Mouse (Mus musculus): ENCODE measurements at regions not wholly inside any gene's neighbourhood (a gene's known extent, or its start where the extent isn't known, plus 50 kb on each side); places are given as distances from the start of the nearest gene placed in this dataset.

DNA sequence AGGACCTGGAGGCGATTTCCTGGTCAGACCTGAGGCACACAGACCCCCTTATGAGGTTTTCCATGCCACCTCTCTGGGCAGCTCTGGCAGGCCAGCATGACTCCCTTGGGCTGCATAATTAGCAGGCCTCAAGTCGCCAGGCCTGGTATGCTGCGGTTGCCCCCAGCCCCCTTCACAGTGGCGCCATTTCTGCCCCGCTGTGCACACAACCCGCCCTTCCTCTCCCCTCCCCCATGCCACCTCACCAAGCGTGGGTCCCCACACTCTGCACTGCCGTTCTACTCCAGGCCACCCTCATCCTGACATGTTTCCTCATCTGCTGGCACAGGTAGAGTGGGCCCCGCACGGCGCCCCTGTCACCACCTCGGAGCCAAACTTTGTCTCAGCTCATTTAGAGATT, 339.3 kb downstream of the Sox9 start:
- no peaks in the 10 kb centered on the region for H3K9me3 ChIP-seq
- ATAC-seq (ENCODE audit: extremely low read depth, insufficient number of reproducible peaks, low FRiP score, low TSS enrichment) = no peak
- H3K9ac ChIP-seq = peak overlapping the region; percentile 28; the same call in 1 of the 2 replicates
- peaks cover 28% of the 10 kb centered on the region for H3K4me1 ChIP-seq
- 31% methylated on average over 12 of the region's 12 CpGs for WGBS
- no peaks in the 10 kb centered on the region for H3K27me3 ChIP-seq (replicated peaks)
- no peak overlapping the region for H3K4me3 ChIP-seq
- H3K36me3 ChIP-seq = no peaks in the 10 kb centered on the region
- no peak overlapping the region for H3K27ac ChIP-seq (replicated peaks)
- H3K4me2 ChIP-seq = 0 out of 2 replicates have a peak overlapping the region, but pooled peaks have one; percentile 7

DNA sequence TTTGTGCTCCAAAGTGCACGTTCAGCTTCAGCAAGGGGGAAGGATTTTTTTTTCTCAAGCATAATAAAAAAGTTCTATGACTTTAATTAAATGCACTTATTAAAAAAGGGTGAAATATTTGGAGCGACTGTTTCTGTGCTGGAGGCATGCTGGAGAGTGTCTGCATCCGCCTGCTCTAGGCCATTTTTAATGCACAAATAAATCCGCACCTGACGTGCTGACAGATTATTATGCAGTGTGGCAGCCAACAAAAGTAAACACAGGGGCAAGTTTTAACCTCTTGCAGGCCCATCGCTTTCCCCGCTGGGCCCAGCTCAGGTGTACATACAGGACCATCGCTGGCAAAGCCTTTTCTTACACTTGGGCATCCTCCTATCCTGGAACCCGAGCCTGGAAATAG, 340.1 kb downstream of the Sox9 start:
- H3K9me3 ChIP-seq = no peaks in the 10 kb centered on the region
- no peak for ATAC-seq (ENCODE audit: extremely low read depth, insufficient number of reproducible peaks, low FRiP score, low TSS enrichment)
- no peaks in the 10 kb centered on the region for H3K27me3 ChIP-seq (replicated peaks)
- peaks cover 28% of the 10 kb centered on the region for H3K4me1 ChIP-seq
- no peak overlapping the region for H3K9ac ChIP-seq
- H3K4me2 ChIP-seq = no peak overlapping the region
- WGBS = 62% methylated on average over 9 of the region's 9 CpGs
- H3K27ac ChIP-seq (replicated peaks) = no peak overlapping the region
- H3K36me3 ChIP-seq = no peaks in the 10 kb centered on the region
- no peak overlapping the region for H3K4me3 ChIP-seq

DNA sequence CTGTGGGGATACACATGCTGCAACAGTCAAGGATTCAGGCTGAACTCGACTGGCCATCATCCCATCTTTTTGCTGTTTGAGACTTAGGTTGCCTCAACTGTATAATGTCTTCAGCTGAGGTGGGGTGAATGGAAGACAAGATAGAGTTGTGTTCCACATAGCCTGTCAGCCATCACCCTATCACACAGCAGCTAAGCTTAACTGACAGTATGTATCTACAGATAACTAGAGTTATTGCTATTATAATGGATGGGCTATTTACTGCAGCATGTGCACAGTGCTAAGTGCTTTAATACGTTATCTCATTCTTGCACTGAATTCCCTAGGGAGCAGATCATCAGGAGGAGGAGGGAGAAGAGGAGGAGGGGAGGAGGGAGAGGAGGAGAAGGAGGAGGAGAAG, 340.9 kb downstream of the Sox9 start:
- H3K9me3 ChIP-seq = no peaks in the 10 kb centered on the region
- H3K4me1 ChIP-seq = peaks cover 28% of the 10 kb centered on the region
- WGBS = 25% methylated on average over 2 of the region's 2 CpGs
- no peaks in the 10 kb centered on the region for H3K27me3 ChIP-seq (replicated peaks)
- no peak overlapping the region for H3K9ac ChIP-seq
- no peak for ATAC-seq (ENCODE audit: extremely low read depth, insufficient number of reproducible peaks, low FRiP score, low TSS enrichment)
- 0 out of 2 replicates have a peak, but pooled peaks cover 2% of the 10 kb centered on the region for H3K36me3 ChIP-seq
- no peak overlapping the region for H3K4me3 ChIP-seq
- no peak overlapping the region for H3K4me2 ChIP-seq
- H3K27ac ChIP-seq (replicated peaks) = no peak overlapping the region

DNA sequence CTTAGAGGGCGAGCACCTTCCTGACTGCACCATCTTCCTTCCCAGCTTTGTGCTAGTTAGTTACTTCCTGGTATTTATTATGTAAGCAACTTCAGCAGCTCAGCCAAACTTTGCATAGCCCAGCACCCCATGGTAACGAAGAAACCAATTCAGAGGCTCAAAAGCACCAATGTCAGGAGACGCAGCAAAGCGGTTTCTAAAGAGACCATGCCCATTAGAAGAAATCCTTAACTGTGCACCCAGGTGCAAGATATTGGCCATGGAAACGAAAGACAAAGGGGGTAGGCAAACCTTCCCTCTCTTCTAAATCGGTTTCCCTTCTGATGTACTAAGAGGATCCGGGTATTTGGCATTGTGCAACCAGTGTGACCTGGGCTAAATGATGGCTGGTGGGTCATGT, 343.8 kb downstream of the Sox9 start:
- no peak overlapping the region for H3K9ac ChIP-seq
- H3K9me3 ChIP-seq = no peaks in the 10 kb centered on the region
- H3K4me3 ChIP-seq = no peak overlapping the region
- peaks cover 11% of the 10 kb centered on the region for H3K36me3 ChIP-seq
- 81% methylated on average over 7 of the region's 7 CpGs for WGBS
- no peak overlapping the region for H3K27ac ChIP-seq (replicated peaks)
- ATAC-seq (ENCODE audit: extremely low read depth, insufficient number of reproducible peaks, low FRiP score, low TSS enrichment) = no peak
- H3K27me3 ChIP-seq (replicated peaks) = no peaks in the 10 kb centered on the region
- H3K4me1 ChIP-seq = peaks cover 24% of the 10 kb centered on the region
- no peak overlapping the region for H3K4me2 ChIP-seq

DNA sequence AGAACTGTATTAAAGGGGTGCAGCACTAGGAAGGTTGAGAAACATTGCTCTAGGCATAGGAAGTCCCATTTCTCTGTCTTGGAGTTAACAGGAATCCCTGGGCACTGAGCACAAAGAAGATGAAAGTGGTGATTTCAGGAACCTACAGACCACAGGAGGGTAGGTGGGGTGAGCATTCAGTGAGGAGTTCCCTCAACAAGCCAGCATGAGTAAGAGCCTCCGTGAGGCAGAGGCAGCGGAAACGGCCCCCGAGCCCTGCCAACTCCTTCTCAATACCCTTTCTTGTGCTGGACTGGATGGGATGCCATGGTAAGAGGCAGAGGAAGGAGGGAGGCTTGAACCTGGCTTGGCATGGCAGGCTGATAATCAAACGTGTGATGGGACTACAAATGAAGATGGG, 347.2 kb downstream of the Sox9 start:
- peaks cover 16% of the 10 kb centered on the region for H3K4me1 ChIP-seq
- WGBS = 88% methylated on average over 5 of the region's 5 CpGs
- H3K27me3 ChIP-seq (replicated peaks) = no peaks in the 10 kb centered on the region
- no peak for ATAC-seq (ENCODE audit: extremely low read depth, insufficient number of reproducible peaks, low FRiP score, low TSS enrichment)
- H3K4me2 ChIP-seq = no peak overlapping the region
- H3K4me3 ChIP-seq = no peak overlapping the region
- H3K36me3 ChIP-seq = peaks cover 11% of the 10 kb centered on the region
- H3K9ac ChIP-seq = no peak overlapping the region
- no peak overlapping the region for H3K27ac ChIP-seq (replicated peaks)
- no peaks in the 10 kb centered on the region for H3K9me3 ChIP-seq

DNA sequence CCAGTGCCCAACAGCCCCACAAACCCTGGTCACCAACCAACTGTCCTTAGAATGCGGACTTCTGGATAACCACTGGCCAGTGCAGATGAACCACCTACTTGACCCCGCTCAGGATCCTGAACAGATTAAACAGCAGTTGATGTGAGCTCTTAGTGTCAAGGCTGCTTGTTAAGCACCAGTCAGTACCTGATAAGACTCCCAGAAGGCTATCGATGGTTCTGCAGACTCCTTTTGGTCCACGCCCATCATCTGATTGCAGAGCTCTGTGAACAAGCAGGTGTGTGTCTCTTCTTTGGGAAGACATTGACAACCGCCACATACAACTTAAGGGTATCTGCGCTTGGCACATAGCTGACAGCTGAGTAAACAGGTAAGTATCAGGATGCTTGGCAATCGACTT, 348.0 kb downstream of the Sox9 start:
- Histone ChIP-seq H3K27me3 (replicated peaks) (no peaks in the 10 kb centered on the region), H3K27ac (replicated peaks) (no peak overlapping the region), H3K9ac (no peak overlapping the region), H3K36me3 (peaks cover 11% of the 10 kb centered on the region), H3K4me3 (no peak overlapping the region), H3K4me2 (no peak overlapping the region), H3K4me1 (peaks cover 16% of the 10 kb centered on the region), H3K9me3 (no peaks in the 10 kb centered on the region)
- no peak for ATAC-seq (ENCODE audit: extremely low read depth, insufficient number of reproducible peaks, low FRiP score, low TSS enrichment)
- 74% methylated on average over 7 of the region's 7 CpGs for WGBS

DNA sequence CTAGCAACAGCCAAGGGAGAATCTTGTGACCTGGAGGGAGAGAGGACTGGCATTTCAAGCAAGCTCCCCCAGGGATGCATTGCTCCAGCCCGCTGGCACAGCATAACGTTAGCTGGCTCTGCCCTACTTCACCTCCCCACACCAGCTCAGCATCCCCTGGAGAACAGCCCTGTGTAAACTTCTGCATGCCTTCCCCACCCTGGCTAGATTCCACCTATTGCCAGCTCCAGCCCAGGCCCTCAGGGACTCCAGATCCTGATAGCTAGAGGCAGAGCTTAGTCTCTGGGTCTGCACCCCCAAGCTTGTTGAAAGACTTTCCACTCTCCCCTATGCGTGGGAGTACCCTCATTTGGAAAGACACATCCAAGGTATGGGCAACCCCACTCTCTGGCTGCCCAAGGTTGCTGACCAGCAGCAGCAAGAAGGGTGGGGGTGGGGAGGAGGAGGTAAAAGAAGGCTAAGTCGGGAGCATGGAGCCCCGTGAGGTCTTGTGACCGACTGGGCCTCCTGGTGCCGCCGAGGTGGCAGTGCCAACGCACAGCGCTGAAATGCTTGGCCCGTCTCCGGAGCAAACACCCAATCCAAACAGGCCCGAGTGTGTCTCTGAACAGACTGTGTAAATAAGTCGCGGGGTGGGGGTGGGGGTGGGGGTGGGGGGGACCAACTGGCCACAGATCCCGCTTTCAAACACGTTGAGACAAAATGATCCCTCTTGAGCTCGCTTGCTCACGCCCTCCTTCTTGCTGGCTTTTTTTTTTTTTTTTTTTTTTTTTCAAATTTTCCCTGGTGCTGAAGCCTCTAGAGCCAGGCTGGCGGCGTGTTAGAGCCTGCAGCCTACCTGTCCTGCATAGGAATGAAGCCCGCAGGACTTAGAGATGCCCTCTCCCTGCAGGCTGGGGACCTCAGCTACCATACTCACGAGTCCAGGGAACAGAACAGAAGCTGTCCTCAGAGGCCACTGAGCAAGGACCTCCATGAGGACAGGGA, 350.3 kb downstream of the Sox9 start:
- no peaks in the 10 kb centered on the region for H3K27me3 ChIP-seq (replicated peaks)
- H3K4me2 ChIP-seq = no peak overlapping the region
- no peak overlapping the region for H3K9ac ChIP-seq
- no peak overlapping the region for H3K27ac ChIP-seq (replicated peaks)
- peaks cover 11% of the 10 kb centered on the region for H3K36me3 ChIP-seq
- H3K9me3 ChIP-seq = no peaks in the 10 kb centered on the region
- ATAC-seq (ENCODE audit: extremely low read depth, insufficient number of reproducible peaks, low FRiP score, low TSS enrichment) = no peak
- 69% methylated on average over 23 of the region's 23 CpGs for WGBS
- peaks cover 16% of the 10 kb centered on the region for H3K4me1 ChIP-seq
- H3K4me3 ChIP-seq = no peak overlapping the region

DNA sequence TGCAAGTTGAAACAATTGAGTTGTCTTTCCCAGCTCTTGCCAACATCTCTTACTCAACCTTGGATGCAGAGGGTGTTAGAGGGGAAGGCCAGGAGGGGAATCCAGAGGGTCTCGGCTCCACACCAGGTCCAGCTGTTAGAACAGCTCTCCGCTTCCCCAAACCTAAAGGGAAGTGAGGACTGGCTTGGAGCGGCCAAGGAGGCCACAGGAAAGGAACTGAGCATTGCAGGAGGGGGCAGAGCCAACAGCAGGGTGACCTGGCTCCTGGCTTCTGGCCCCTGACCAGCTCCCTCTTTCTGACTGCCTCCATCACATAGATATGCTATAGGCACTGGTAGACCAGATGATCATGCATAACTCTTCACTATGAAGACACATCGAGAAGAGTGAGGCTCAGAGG, 351.4 kb downstream of the Sox9 start:
- 71% methylated on average over 4 of the region's 4 CpGs for WGBS

DNA sequence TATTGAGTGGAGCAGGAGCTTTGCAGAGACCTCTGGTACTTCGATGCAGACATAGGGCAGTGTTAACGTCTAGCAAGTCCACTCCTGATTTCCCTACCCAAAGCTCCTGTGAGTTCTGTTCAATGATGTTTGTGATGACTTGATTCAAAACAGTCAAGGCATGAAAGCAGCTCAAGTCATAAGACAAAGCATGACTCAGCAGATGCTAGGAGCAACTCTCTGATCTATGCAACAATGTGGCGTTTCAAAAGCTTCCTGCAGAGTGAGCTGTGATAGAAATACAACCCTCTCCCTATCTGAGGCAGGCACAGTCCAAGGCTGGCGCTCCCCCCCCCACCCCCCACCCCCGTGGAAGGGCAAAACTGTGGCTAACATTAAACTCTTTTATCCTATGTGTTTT, 353.2 kb downstream of the Sox9 start:
- Histone ChIP-seq H3K4me1 (peaks cover 19% of the 10 kb centered on the region), H3K9me3 (no peaks in the 10 kb centered on the region), H3K9ac (no peak overlapping the region), H3K36me3 (peaks cover under 1% of the 10 kb centered on the region), H3K4me3 (no peak overlapping the region), H3K27me3 (replicated peaks) (no peaks in the 10 kb centered on the region), H3K27ac (replicated peaks) (no peak overlapping the region), H3K4me2 (no peak overlapping the region)
- no peak for ATAC-seq (ENCODE audit: extremely low read depth, insufficient number of reproducible peaks, low FRiP score, low TSS enrichment)
- 57% methylated on average over 5 of the region's 5 CpGs for WGBS

More for the DNA sequence above, 351.4 kb downstream of the Sox9 start:
- no peak overlapping the region for H3K27ac ChIP-seq (replicated peaks)
- no peaks in the 10 kb centered on the region for H3K27me3 ChIP-seq (replicated peaks)
- no peaks in the 10 kb centered on the region for H3K9me3 ChIP-seq
- ATAC-seq (ENCODE audit: extremely low read depth, insufficient number of reproducible peaks, low FRiP score, low TSS enrichment) = no peak
- peaks cover 16% of the 10 kb centered on the region for H3K4me1 ChIP-seq
- no peak overlapping the region for H3K4me2 ChIP-seq
- no peak overlapping the region for H3K4me3 ChIP-seq
- peaks cover 7% of the 10 kb centered on the region for H3K36me3 ChIP-seq
- H3K9ac ChIP-seq = no peak overlapping the region

DNA sequence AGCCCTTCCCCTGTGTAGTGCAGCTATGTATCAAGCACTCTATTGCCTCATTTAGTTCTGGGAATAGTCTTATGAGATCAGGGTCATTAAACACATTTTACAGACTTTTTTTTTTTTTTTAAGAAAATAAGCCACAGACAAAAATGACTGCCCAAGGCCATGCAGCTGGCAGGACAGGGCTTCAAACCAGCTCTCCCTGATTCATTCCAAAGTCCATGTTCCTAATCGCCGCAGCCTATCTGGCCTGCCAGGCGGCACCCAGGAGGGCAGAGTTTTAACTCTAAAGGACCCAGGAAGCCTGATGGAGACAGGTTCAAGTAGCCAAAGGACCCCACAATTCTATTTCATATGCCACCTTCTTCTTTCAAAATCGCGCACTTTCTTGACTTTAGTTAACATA, 356.4 kb downstream of the Sox9 start:
- H3K4me2 ChIP-seq = no peak overlapping the region
- H3K4me3 ChIP-seq = no peak overlapping the region
- no peaks in the 10 kb centered on the region for H3K36me3 ChIP-seq
- no peak overlapping the region for H3K9ac ChIP-seq
- WGBS = 84% methylated on average over 5 of the region's 5 CpGs
- no peak for ATAC-seq (ENCODE audit: extremely low read depth, insufficient number of reproducible peaks, low FRiP score, low TSS enrichment)
- peaks cover 27% of the 10 kb centered on the region for H3K4me1 ChIP-seq
- no peaks in the 10 kb centered on the region for H3K9me3 ChIP-seq
- H3K27ac ChIP-seq (replicated peaks) = no peak overlapping the region
- no peaks in the 10 kb centered on the region for H3K27me3 ChIP-seq (replicated peaks)

DNA sequence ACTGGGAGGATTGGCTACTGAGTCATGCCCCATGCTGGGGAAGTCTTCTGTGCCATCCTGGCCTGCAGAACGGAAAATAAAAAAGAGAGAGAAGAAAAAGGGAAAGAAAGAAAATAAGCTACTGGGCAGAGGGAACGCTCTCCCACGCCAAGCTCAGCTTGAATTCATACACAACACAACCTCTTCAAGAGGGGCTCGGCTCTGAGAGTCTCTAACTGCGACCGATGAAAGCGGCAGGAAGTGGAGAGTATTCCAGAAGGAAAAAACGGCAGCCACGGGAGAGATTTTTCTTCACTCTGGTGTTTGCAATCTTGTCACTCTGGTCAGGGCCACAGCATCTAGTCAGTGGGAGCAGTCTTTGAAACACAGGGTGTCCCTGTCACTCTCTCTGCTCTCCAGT, 358.6 kb downstream of the Sox9 start:
- no peak overlapping the region for H3K27ac ChIP-seq (replicated peaks)
- no peak for ATAC-seq (ENCODE audit: extremely low read depth, insufficient number of reproducible peaks, low FRiP score, low TSS enrichment)
- no peak overlapping the region for H3K9ac ChIP-seq
- H3K36me3 ChIP-seq = no peaks in the 10 kb centered on the region
- WGBS = 61% methylated on average over 9 of the region's 9 CpGs
- H3K4me3 ChIP-seq = no peak overlapping the region
- H3K9me3 ChIP-seq = no peaks in the 10 kb centered on the region
- no peaks in the 10 kb centered on the region for H3K27me3 ChIP-seq (replicated peaks)
- H3K4me2 ChIP-seq = no peak overlapping the region
- H3K4me1 ChIP-seq = peaks cover 37% of the 10 kb centered on the region

DNA sequence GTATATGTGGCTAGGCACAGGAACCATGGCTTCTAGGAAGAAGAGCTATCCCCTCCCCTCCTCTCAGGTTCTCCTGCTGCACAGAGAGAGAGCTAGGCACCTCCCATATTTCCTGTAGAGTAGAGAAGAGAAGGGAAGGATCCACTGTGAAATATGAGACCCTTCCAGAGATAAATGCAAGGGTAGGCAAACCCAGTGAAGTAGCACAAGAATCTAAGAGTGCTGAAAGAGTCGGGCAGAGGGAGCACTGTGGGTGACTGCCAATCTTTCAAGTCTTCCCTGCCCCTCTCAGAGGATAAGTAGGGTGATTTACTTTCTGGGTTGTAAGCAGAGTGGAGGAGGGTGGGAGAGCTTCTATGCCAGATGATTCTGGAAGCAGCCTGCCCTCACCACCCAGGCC, 360.8 kb downstream of the Sox9 start:
- Histone ChIP-seq H3K9me3 (no peaks in the 10 kb centered on the region), H3K36me3 (no peaks in the 10 kb centered on the region), H3K27me3 (replicated peaks) (no peaks in the 10 kb centered on the region), H3K9ac (no peak overlapping the region), H3K4me3 (no peak overlapping the region), H3K27ac (replicated peaks) (peak overlapping the region; percentile 70; the same call in 1 of the 2 replicates), H3K4me1 (peaks cover 43% of the 10 kb centered on the region), H3K4me2 (peak overlapping the region; percentile 58; the same call in 1 of the 2 replicates)
- 24% methylated on average over 1 of the region's 1 CpGs for WGBS
- ATAC-seq (ENCODE audit: extremely low read depth, insufficient number of reproducible peaks, low FRiP score, low TSS enrichment) = no peak
